Mouse (Mus musculus) forebrain, embryonic 16.5 days (tissue): ENCODE results near the gene Aig1. TPM values are rescaled to one million over a fixed set of nuclear protein-coding genes. Genes with fewer than 3 reads are reported as not detected.

Source experiments
- ATAC-seq: fragments of 200-750 bp; cut with Nextera tagmentation; 2 replicates; pipeline ENCODE4 v1.8.0; 2017; ENCODE audit warnings: mild to moderate bottlenecking, moderate library complexity
- H3K27ac ChIP-seq: fragments of 300-500 bp; sonication (generic); 2 replicates; pipeline ENCODE4 v1.5.1; 2014; ENCODE audit warnings: low read length, control low read depth
- H3K27me3 ChIP-seq: fragments of 300-500 bp; sonication (generic); replicated peaks from 2 replicates; pipeline ENCODE4 v1.6.1; 2014; ENCODE audit warnings: low read length; ENCODE audit not compliant: control insufficient read depth, insufficient read depth
- H3K36me3 ChIP-seq: fragments of 300-500 bp; sonication (generic); 2 replicates; pipeline ENCODE4 v1.6.1; 2014; ENCODE audit not compliant: control insufficient read depth, insufficient read depth
- H3K4me1 ChIP-seq: fragments of 300-500 bp; sonication (generic); replicated peaks from 2 replicates; pipeline ENCODE4 v1.6.1; 2014; ENCODE audit warnings: low read length; ENCODE audit not compliant: control insufficient read depth, insufficient read depth
- H3K4me2 ChIP-seq: fragments of 300-500 bp; sonication (generic); 2 replicates; pipeline ENCODE4 v1.6.1; 2014; ENCODE audit warnings: mild to moderate bottlenecking, low read length, control low read depth
- H3K4me3 ChIP-seq: fragments of 300-500 bp; sonication (generic); replicated peaks from 2 replicates; pipeline ENCODE4 v1.5.1; 2014; ENCODE audit warnings: mild to moderate bottlenecking, low read length, control low read depth
- H3K9ac ChIP-seq: fragments of 300-500 bp; sonication (generic); replicated peaks from 2 replicates; pipeline ENCODE4 v1.6.1; 2014; ENCODE audit warnings: low read depth, low read length, control low read depth
- H3K9me3 ChIP-seq: fragments of 300-500 bp; sonication (generic); 2 replicates; pipeline ENCODE4 v1.6.1; 2016; ENCODE audit warnings: low read length; ENCODE audit not compliant: control insufficient read depth
- WGBS: fragments of 180-500 bp; shearing (Covaris S2); extraction: QIAGEN DNeasy Blood & Tissue Kit; methylation state at CpG from one replicate; pipeline ENCODE4 v1.1.7; 2014; 5-methylcytosine and 5-hydroxymethylcytosine counted together
- polyA plus RNA-seq: library from polyadenylated mRNA; unstranded; fragments of >200 nt; fragmentation: Nextera tagmentation; extraction: Ambion mirVana; gene quantifications from 2 replicates; pipeline ENCODE4 v1.2.1, GENCODE M21; 2015

The Aig1 gene
- polyA plus RNA-seq, 1 experiment from 2014 or later, result 78.0 TPM

GRCm38 (mm10) chr10:13653739-13654462 is 214.9 kb downstream of the Aig1 start:
- H3K36me3 ChIP-seq, result no peaks in the 10 kb centered on the region
- H3K9me3 ChIP-seq, result no peaks in the 10 kb centered on the region
- no peak overlapping the region for H3K4me3 ChIP-seq
- 83% methylated on average over 10 of the region's 10 CpGs for WGBS
- no peaks in the 10 kb centered on the region for H3K4me1 ChIP-seq
- no peaks in the 10 kb centered on the region for H3K27me3 ChIP-seq
- no peak overlapping the region for H3K4me2 ChIP-seq
- H3K9ac ChIP-seq, result no peak overlapping the region
- H3K27ac ChIP-seq, result no peak overlapping the region
- no peak for ATAC-seq

GRCm38 (mm10) chr10:13653326-13653725 is 215.5 kb downstream of the Aig1 start:
- no peak for ATAC-seq

GRCm38 (mm10) chr10:13652061-13652460 is 216.7 kb downstream of the Aig1 start:
- H3K4me2 ChIP-seq, result no peak overlapping the region
- H3K9me3 ChIP-seq, result no peaks in the 10 kb centered on the region
- H3K27me3 ChIP-seq, result no peaks in the 10 kb centered on the region
- H3K4me1 ChIP-seq, result no peaks in the 10 kb centered on the region
- no peak overlapping the region for H3K4me3 ChIP-seq
- H3K9ac ChIP-seq, result no peak overlapping the region
- no peaks in the 10 kb centered on the region for H3K36me3 ChIP-seq
- ATAC-seq, result no peak
- no peak overlapping the region for H3K27ac ChIP-seq
- WGBS, result 87% methylated on average over 4 of the region's 4 CpGs

More at GRCm38 (mm10) chr10:13653326-13653725, 215.5 kb downstream of the Aig1 start:
- Histone ChIP-seq H3K27ac (no peak overlapping the region), H3K9ac (no peak overlapping the region), H3K36me3 (no peaks in the 10 kb centered on the region), H3K9me3 (no peaks in the 10 kb centered on the region), H3K27me3 (no peaks in the 10 kb centered on the region), H3K4me1 (no peaks in the 10 kb centered on the region), H3K4me3 (no peak overlapping the region), H3K4me2 (no peak overlapping the region)
- 79% methylated on average over 7 of the region's 7 CpGs for WGBS

- no peak for ATAC-seq
These were observed 227.0 kb downstream of the Aig1 start for GRCm38 (mm10) chr10:13641750-13642149.

GRCm38 (mm10) chr10:13631796-13632195 is 237.0 kb downstream of the Aig1 start:
- Histone ChIP-seq H3K9me3 (no peaks in the 10 kb centered on the region), H3K27me3 (no peaks in the 10 kb centered on the region), H3K4me3 (no peak overlapping the region), H3K4me2 (no peak overlapping the region), H3K27ac (no peak overlapping the region), H3K9ac (no peak overlapping the region), H3K4me1 (no peaks in the 10 kb centered on the region), H3K36me3 (no peaks in the 10 kb centered on the region)
- WGBS, result 70% methylated on average over 3 of the region's 3 CpGs
- ATAC-seq, result no peak

More at GRCm38 (mm10) chr10:13641750-13642149, 227.0 kb downstream of the Aig1 start:
- Histone ChIP-seq H3K4me2 (no peak overlapping the region), H3K27me3 (no peaks in the 10 kb centered on the region), H3K4me1 (no peaks in the 10 kb centered on the region), H3K4me3 (no peak overlapping the region), H3K36me3 (no peaks in the 10 kb centered on the region), H3K9me3 (no peaks in the 10 kb centered on the region), H3K27ac (no peak overlapping the region), H3K9ac (no peak overlapping the region)
- 15% methylated on average over 7 of the region's 7 CpGs for WGBS

GRCm38 (mm10) chr10:13623735-13624134 is 245.0 kb downstream of the Aig1 start:
- ATAC-seq, result no peak
- no peaks in the 10 kb centered on the region for H3K4me1 ChIP-seq
- whole genome bisulfite sequencing, result 71% methylated on average over 5 of the region's 5 CpGs

GRCm38 (mm10) chr10:13600926-13601325 is 267.9 kb downstream of the Aig1 start:
- Histone ChIP-seq H3K4me3 (no peak overlapping the region), H3K9me3 (no peaks in the 10 kb centered on the region), H3K27me3 (no peaks in the 10 kb centered on the region), H3K9ac (no peak overlapping the region), H3K36me3 (no peaks in the 10 kb centered on the region), H3K4me1 (no peaks in the 10 kb centered on the region), H3K27ac (no peak overlapping the region), H3K4me2 (no peak overlapping the region)
- 61% methylated on average over 2 of the region's 2 CpGs for WGBS
- ATAC-seq, result no peak

More at GRCm38 (mm10) chr10:13623735-13624134, 245.0 kb downstream of the Aig1 start:
- no peak overlapping the region for H3K9ac ChIP-seq
- H3K27ac ChIP-seq, result no peak overlapping the region
- no peaks in the 10 kb centered on the region for H3K9me3 ChIP-seq
- no peaks in the 10 kb centered on the region for H3K36me3 ChIP-seq
- no peaks in the 10 kb centered on the region for H3K27me3 ChIP-seq
- no peak overlapping the region for H3K4me3 ChIP-seq
- H3K4me2 ChIP-seq, result no peak overlapping the region

GRCm38 (mm10) chr10:13597491-13597890 is 271.3 kb downstream of the Aig1 start:
- ATAC-seq, result no peak
- H3K27me3 ChIP-seq, result no peaks in the 10 kb centered on the region
- H3K27ac ChIP-seq, result no peak overlapping the region
- H3K36me3 ChIP-seq, result no peaks in the 10 kb centered on the region
- no peak overlapping the region for H3K9ac ChIP-seq
- no peak overlapping the region for H3K4me3 ChIP-seq
- H3K4me2 ChIP-seq, result no peak overlapping the region
- H3K4me1 ChIP-seq, result no peaks in the 10 kb centered on the region
- WGBS, result 75% methylated on average over 8 of the region's 8 CpGs
- H3K9me3 ChIP-seq, result no peaks in the 10 kb centered on the region
